Mouse (Mus musculus): ENCODE data around the gene Arl11.
A peak's percentile ranks its signal among the peaks of the same experiment; 100 is the strongest.
"Not testable (repeated sequence)": the region's sequence is repeated elsewhere in the genome, so short reads cannot be mapped to it uniquely, and the experiment has no call there.

Gene Arl11

GRCm38 (mm10) chr14:61309593-61309992 lies at the start of gene Arl11:
Arl11 (plus strand) TSS chr14:61309753.
- no peak for DNase-seq (ENCODE audit: low spot score in 2 of 2)

GRCm38 (mm10) chr14:61267908-61268475 lies 41.6 kb upstream of the Arl11 start:
- no peak for DNase-seq (ENCODE audit: low spot score in 2 of 2)

DNA sequence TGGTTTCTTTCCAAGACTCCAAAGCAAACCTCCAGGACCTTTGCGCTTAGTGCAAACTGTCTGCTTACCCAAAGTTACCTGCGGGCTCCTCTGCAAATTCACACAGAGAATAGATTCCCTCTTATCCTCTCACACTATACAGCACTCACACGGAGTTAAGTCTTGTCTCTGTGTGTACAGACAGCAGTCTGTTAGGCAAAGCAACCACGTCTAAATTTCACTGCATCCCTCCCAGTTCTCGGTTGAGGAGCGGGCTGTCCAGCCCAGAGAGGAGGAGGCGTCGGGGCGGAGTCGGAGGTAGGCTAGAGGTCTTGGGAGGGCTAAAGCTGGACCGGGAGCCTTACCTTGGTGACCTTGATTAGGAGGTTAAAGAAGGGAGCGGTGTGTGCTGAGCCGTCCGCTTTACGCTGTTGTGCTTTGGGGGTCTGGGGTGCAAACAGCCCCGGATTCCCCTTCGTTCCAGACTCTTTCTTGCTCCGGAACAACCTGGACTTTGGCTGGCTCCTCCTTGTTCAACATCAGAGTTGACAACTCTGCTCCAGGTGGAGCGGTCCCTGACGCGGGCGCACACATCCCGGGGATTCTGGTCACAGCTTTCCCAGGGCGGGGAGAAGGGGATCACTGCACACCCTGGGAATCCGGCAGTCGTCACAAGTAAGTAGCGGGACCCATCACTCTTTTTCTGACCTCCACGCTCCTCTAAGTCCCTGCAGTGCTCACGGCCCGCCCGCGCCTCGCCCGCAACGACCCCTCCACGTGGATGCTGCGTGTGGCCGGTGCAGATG lies 34.9 kb upstream of the Arl11 start:
- no peak for DNase-seq (ENCODE audit: low spot score in 2 of 2)

GRCm38 (mm10) chr14:61277285-61277684 lies 32.3 kb upstream of the Arl11 start:
- peak in 1 of 2 experiments; percentile 48 for DNase-seq (ENCODE audit: low spot score in 2 of 2)

DNA sequence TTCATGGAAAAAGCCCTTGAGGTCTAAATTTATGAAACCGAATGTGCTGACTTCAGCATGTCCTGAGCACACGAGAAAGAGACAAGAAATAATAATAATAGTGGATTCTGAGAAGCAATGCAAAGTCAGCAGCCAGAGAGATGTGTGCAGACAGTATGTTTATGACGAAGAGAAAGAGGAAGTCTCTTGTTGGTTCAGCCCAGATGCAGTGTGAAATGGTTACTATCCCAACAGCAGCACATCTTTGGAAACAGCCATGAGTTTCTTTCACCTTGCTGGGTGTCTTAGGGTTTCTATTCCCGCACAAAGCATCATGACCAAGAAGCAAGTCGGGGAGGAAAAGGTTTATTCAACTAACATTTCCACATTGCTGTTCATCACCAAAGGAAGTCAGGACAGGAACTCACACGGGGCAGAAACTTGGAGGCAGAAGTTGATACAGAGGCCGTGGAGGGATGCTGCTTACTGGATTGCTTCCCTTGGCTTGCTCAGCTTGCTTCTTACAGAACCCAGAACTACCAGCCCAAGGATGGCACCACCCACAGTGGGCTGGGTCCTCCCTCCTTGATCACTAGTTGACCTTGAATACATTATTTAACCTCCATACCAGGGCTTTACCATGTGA lies 30.8 kb upstream of the Arl11 start:
- no peak for DNase-seq (ENCODE audit: low spot score in 2 of 2)

DNA sequence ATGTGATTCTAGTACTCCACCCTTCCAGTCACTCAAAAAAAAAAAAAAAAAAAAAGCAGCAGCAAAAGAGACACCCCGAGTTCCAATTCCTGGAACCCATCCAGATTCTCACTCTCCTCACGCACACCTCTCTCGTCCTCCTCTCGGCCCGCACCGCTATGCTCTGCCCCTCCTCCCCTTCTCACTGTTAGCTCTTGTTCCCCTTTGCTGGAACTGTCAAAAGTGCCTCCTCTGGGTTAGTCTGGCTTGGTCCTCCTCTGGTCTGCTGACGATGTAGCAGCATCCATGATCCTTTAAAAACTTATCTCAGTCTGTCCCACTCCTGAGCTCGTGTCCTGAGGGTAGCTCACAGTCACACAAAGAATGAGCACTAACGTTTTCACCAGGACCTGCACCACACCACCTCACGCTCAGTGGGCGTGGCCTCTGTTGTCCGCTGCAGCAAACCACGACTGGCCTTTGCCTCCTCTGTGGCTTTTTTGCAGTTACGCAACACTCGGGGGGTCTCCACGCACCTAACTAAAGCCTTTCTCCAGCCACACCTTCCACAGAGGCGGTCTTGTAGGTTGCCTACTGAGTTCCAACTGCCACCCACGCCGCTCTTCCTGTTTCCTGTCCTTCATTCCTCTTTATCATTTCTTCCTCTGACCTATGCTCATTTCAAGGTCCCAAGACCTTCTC lies 20.8 kb upstream of the Arl11 start:
- no peak for DNase-seq (ENCODE audit: low spot score in 2 of 2)

- no peak for DNase-seq (ENCODE audit: low spot score in 2 of 2)
These were observed 18.9 kb upstream of the Arl11 start for GRCm38 (mm10) chr14:61290664-61291063.

GRCm38 (mm10) chr14:61293884-61294737 lies 15.4 kb upstream of the Arl11 start:
- peak in 1 of 2 experiments; percentile 27 for DNase-seq (ENCODE audit: low spot score in 2 of 2)

GRCm38 (mm10) chr14:61294738-61295079 lies 14.8 kb upstream of the Arl11 start:
- DNase-seq (ENCODE audit: low spot score in 2 of 2): no peak

DNA sequence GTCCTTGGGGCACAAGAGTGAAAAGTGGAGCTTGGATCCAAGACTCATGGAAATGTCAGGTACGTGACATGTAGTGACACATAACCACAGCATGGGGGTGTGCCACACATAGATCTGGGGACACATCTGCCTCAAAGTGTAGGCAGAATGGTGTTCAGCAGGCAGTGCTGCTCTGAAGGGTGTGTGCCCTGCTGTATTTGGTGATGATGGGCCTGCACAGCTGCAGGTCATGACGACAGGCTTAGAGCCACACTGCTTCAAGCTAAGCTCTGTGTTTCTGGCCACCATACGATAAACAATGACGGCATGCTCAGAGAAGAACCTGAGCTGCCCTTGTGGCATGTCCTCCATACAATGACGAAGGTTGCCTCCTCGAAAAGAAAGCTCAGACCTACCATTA lies 9.7 kb upstream of the Arl11 start:
- DNase-seq (ENCODE audit: low spot score in 2 of 2): no peak

GRCm38 (mm10) chr14:61301323-61301722 lies 8.2 kb upstream of the Arl11 start:
- DNase-seq (ENCODE audit: low spot score in 2 of 2): no peak

GRCm38 (mm10) chr14:61302428-61302827 lies 7.1 kb upstream of the Arl11 start:
- DNase-seq (ENCODE audit: low spot score in 2 of 2): no peak

- DNase-seq (ENCODE audit: low spot score in 2 of 2): no peak
These were observed 5.5 kb upstream of the Arl11 start for GRCm38 (mm10) chr14:61303969-61304609.

DNA sequence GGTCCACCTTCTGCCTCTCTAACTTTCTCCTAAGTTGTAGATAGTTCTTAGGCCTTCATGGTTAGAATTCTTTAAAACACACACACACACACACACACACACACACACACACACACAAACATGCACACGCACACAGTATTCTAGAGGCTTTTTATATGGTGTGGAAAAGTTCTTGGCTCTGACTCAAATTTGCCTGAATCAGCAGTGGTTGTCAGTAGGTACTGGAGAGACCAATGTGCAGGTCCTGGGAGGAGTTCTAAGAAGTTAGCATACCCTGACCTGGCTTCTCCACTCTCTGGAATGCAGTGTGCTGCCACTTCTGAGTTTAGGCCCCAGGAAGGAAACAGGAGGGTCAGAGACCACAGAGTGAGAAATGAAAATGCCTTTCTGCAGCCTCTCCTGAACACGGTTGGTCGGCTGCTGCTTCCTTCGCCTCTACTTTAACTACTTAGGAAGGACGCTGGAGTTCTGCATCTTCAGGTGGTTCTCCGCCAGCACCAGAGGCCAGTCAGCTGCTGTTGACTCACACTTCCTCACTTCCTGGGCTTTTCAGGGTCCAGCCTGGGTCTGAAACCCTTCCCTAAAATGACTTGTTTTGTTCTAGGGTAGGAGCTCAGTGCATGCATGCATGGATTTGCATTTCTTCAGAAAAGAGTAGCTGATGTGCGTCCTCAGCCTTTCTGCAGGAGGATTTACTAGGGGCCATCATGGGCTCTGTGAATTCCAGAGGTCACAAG lies 651 bp downstream of the Arl11 start:
- DNase-seq (ENCODE audit: low spot score in 2 of 2): no peak

GRCm38 (mm10) chr14:61310963-61311362 lies 1.4 kb downstream of the Arl11 start:
- no peak for DNase-seq (ENCODE audit: low spot score in 2 of 2)

GRCm38 (mm10) chr14:61316861-61317260 lies 7.3 kb downstream of the Arl11 start:
- DNase-seq (ENCODE audit: low spot score in 2 of 2): peak; percentile 22 to 56

DNA sequence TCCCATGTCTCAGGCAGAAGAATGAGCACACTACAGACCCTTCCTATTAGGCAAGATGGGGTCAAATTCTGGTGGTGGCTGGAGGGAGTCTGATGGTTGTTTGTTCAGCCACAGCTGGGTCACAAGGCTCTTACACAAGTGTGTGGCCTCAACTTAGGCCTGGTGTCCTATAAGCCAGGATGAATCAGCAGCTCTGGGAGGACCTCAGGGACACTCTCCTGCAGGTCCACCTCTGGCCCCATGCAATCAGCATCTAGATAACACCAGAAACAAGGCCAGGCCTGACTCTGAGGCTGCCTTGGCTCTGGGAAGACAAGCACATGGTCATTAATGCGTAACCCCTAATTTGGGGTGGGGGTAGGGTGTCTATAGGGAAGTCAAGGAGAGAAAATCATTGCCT lies 11.2 kb downstream of the Arl11 start:
- peak in 1 of 2 experiments; percentile 62 for DNase-seq (ENCODE audit: low spot score in 2 of 2)

DNA sequence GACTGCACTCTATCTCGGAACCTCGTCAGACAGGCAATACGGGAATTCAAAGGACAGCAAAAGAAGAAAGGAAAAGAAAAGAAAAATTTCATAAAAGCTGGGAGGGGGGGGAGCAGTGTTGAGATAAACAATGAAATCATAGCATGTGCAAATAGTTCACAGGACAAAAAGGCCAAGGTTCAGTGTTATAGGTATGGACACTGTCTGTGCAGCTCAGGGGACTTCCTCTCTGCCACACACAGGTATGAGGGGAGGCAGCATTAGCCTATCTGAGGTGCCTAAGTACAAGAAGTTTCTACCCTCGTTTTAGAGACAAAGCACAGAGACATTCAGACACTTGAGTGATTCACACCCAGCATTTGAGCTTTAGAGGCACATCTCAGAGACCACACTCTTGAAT lies 11.6 kb downstream of the Arl11 start:
- no peak for DNase-seq (ENCODE audit: low spot score in 2 of 2)

- no peak for DNase-seq (ENCODE audit: low spot score in 2 of 2)
These were observed 13.2 kb downstream of the Arl11 start for GRCm38 (mm10) chr14:61322740-61323139.

DNA sequence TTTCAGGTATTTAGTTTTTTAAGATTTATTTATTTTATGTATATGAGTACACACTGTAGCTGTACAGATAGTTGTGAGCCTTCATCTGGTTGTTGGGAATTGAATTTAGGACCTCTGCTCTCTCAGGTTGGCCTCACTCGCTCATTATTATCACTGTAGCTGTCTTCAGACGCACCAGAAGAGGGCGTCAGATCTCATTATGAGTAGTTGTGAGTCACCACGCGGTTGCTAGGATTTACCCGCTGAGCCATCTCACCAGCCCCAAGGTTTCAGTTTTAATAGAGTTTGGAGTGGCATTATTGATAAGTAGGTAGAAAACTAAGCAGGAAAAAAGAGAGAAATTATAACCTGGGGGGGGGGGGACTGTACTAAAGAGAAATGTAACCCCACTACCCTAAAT lies 17.5 kb downstream of the Arl11 start:
- not testable (repeated sequence) for DNase-seq (ENCODE audit: low spot score in 2 of 2)
